ENCODE assay signal across 29 mouse cellular contexts in the genomic region with DNA sequence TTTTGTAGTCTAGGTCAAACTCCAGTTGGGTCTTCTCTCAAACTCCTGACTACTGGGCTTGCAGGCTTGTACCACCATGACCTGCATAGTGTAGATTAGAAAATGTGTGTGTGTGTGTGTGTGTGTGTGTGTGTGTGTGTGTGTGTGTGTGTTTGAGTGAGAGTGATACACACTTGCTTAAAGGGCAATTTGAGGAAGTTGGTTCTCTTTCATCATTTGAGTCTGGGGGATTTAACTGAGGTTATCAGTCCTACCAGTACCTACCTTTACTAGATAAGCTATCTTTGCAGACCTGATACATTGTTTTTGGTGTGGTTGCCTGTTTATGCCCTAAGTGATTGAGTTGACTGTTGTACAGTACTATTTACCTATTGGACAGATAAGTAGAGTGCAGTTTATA. TPM values are rescaled to one million over a fixed set of nuclear protein-coding genes. Genes with fewer than 3 reads are reported as not detected.
A peak's percentile ranks its signal among the peaks of the same experiment; 100 is the strongest.
DNase-seq lines count a peak whose midpoint lies in the region; ATAC-seq and TF ChIP-seq lines count a peak whose summit lies in the region.
"Had no signal": no experiment of that assay in that cellular context is flagged by ENCODE, and none has a peak within 500 bp of the region (broad histone marks: within the 10 kb centered on the region; RNA-seq: fewer than 3 reads in every experiment).

No protein-coding gene starts in this region.

- DNase-seq in 416B (ENCODE audit: low read depth): peak; percentile 51
- peak; percentile 74 for DNase-seq in MEL (ENCODE audit: low read depth, low spot score)
- no peak for DNase-seq in liver, postnatal 0 days
- no peak for DNase-seq in layer of hippocampus, adult 18-20 months (ENCODE audit: low spot score in 2 of 2)
- DNase-seq in hindbrain, embryonic 11.5 days (ENCODE audit: low spot score): no peak
- no peak for DNase-seq in thymus, postnatal 4 days
- DNase-seq: adrenal gland, postnatal 10 days; cerebellum, adult 11 months; cerebellum, adult 9-11 months; forebrain, postnatal 0 days; heart, postnatal 10 days; kidney, adult 18-20 months; kidney, postnatal 36 days; lung, adult 2 months; lung, postnatal 14 days; retina, postnatal 1 day; right cerebral cortex, postnatal 25 days; thymus, postnatal 25 days had no signal

- 0 out of 2 replicates have a peak, but pooled peaks have one; percentile 31 for ATAC-seq in liver, embryonic 12.5 days
- ATAC-seq in liver, postnatal 0 days: peak; percentile 36; the same call in 1 of the 2 replicates
- ATAC-seq in hindbrain, embryonic 11.5 days (ENCODE audit: low FRiP score): no peak
- no peak for ATAC-seq in monocyte, adult 5-6 weeks (replicated peaks; ENCODE audit: insufficient number of reproducible peaks, low FRiP score, low TSS enrichment, poor library complexity, severe bottlenecking)
- ATAC-seq: forebrain, postnatal 0 days; midbrain, embryonic 13.5 days; Patski had no signal

- no peak overlapping the region for H3K4me3 ChIP-seq in MEL (ENCODE audit: control insufficient read depth in 1 of 2, insufficient read depth in 1 of 2, low read depth in 2 of 2, low read length in 2 of 2)
- H3K4me3 ChIP-seq in liver, embryonic 12.5 days: no peak overlapping the region
- H3K4me3 ChIP-seq in liver, postnatal 0 days (ENCODE audit: low read depth, low read length): no peak overlapping the region
- H3K4me3 ChIP-seq in hindbrain, embryonic 11.5 days (ENCODE audit: low read depth, low read length): no peak overlapping the region
- H3K4me3 ChIP-seq: embryonic facial prominence, embryonic 13.5 days; heart, embryonic 13.5 days; hindbrain, embryonic 15.5 days; kidney, embryonic 15.5 days; limb, embryonic 12.5 days; midbrain, embryonic 13.5 days had no signal

- peak overlapping the region; percentile 83 for H3K27ac ChIP-seq in MEL (ENCODE audit: control insufficient read depth, low read depth, low read length)
- peak overlapping the region; percentile 61 for H3K27ac ChIP-seq in liver, embryonic 12.5 days
- no peak overlapping the region for H3K27ac ChIP-seq in liver, postnatal 0 days (ENCODE audit: low read depth)
- H3K27ac ChIP-seq in hindbrain, embryonic 11.5 days (ENCODE audit: low read depth, low read length): no peak overlapping the region
- H3K27ac ChIP-seq: embryonic facial prominence, embryonic 13.5 days; heart, embryonic 13.5 days; hindbrain, embryonic 15.5 days; kidney, embryonic 15.5 days; limb, embryonic 12.5 days; midbrain, embryonic 13.5 days had no signal

- peaks cover 32 to 51% of the 10 kb centered on the region in 2 experiments for H3K4me1 ChIP-seq in MEL (ENCODE audit: control insufficient read depth in 1 of 2, insufficient read depth in 2 of 2, low read length in 2 of 2)
- peaks cover 80% of the 10 kb centered on the region for H3K4me1 ChIP-seq in liver, embryonic 12.5 days
- peaks cover 17% of the 10 kb centered on the region for H3K4me1 ChIP-seq in liver, postnatal 0 days (ENCODE audit: insufficient read depth)
- no peaks in the 10 kb centered on the region for H3K4me1 ChIP-seq in hindbrain, embryonic 11.5 days (replicated peaks; ENCODE audit: control insufficient read depth, insufficient read depth, low read length)

- peak; percentile 84 to 91 for TF ChIP-seq EP300 in MEL (IDR thresholded peaks at IDR 0.05; ENCODE audit: low read depth in 1 of 2, low read length in 2 of 2)
- TF ChIP-seq EP300 in liver, postnatal 0 days (IDR thresholded peaks at IDR 0.05; ENCODE audit: low read depth): no peak

- no peak for TF ChIP-seq RAD21 in MEL (IDR thresholded peaks at IDR 0.05; ENCODE audit: low read depth, low read length)

- H3K4me2 ChIP-seq in liver, embryonic 12.5 days: peak overlapping the region; percentile 35
- no peak overlapping the region for H3K4me2 ChIP-seq in liver, postnatal 0 days (ENCODE audit: low read depth, low read length)
- H3K4me2 ChIP-seq in hindbrain, embryonic 11.5 days (replicated peaks; ENCODE audit: low read depth, low read length): no peak overlapping the region
- H3K4me2 ChIP-seq: embryonic facial prominence, embryonic 13.5 days; heart, embryonic 13.5 days; hindbrain, embryonic 15.5 days; kidney, embryonic 15.5 days; limb, embryonic 12.5 days; midbrain, embryonic 13.5 days had no signal

- no peak; a peak in 1 of 6 replicates for TF ChIP-seq CTCF in MEL (IDR thresholded peaks at IDR 0.05 in 2 of 3, conservative IDR thresholded peaks at IDR 0.05 in 1 of 3; ENCODE audit: control insufficient read depth in 1 of 3, insufficient read depth in 1 of 3, low read depth in 2 of 3, low read length in 3 of 3, poor library complexity in 1 of 3, severe bottlenecking in 1 of 3)
- TF ChIP-seq CTCF in liver, postnatal 0 days (IDR thresholded peaks at IDR 0.05; ENCODE audit: low read depth): no peak

- no peak for TF ChIP-seq POLR2A in MEL (IDR thresholded peaks at IDR 0.05; ENCODE audit: control insufficient read depth in 1 of 2, insufficient read depth in 1 of 2, low read depth in 1 of 2, low read length in 2 of 2, poor library complexity in 1 of 2)

- peaks cover 75% of the 10 kb centered on the region for H3K79me2 ChIP-seq in MEL (ENCODE audit: control insufficient read depth, insufficient read depth, low read length, poor library complexity)

- H3K27me3 ChIP-seq in MEL (ENCODE audit: control insufficient read depth in 1 of 2, insufficient read depth in 2 of 2, low read length in 2 of 2): no peaks in the 10 kb centered on the region
- H3K27me3 ChIP-seq in liver, embryonic 12.5 days (replicated peaks): no peaks in the 10 kb centered on the region
- no peaks in the 10 kb centered on the region for H3K27me3 ChIP-seq in liver, postnatal 0 days (ENCODE audit: insufficient read depth, low read length)
- no peaks in the 10 kb centered on the region for H3K27me3 ChIP-seq in hindbrain, embryonic 11.5 days (ENCODE audit: control insufficient read depth, insufficient read depth, low read length)
- H3K27me3 ChIP-seq: embryonic facial prominence, embryonic 13.5 days; heart, embryonic 13.5 days; hindbrain, embryonic 15.5 days; kidney, embryonic 15.5 days; limb, embryonic 12.5 days; megakaryocyte, embryonic 14.5 days; midbrain, embryonic 13.5 days; Patski had no signal

- H3K36me3 ChIP-seq in MEL (ENCODE audit: control insufficient read depth in 1 of 2, insufficient read depth in 2 of 2, low read length in 2 of 2): peaks cover 8 to 80% of the 10 kb centered on the region in 2 experiments
- H3K36me3 ChIP-seq in liver, embryonic 12.5 days: peaks cover 21% of the 10 kb centered on the region
- peaks cover 3% of the 10 kb centered on the region; the same call in 1 of the 2 replicates for H3K36me3 ChIP-seq in liver, postnatal 0 days (replicated peaks; ENCODE audit: insufficient read depth, low read length)
- no peaks in the 10 kb centered on the region for H3K36me3 ChIP-seq in hindbrain, embryonic 11.5 days (ENCODE audit: control insufficient read depth, insufficient read depth, low read length)
- H3K36me3 ChIP-seq: embryonic facial prominence, embryonic 13.5 days; hindbrain, embryonic 15.5 days; midbrain, embryonic 13.5 days had no signal

- no peak overlapping the region for H3K9ac ChIP-seq in MEL (ENCODE audit: control insufficient read depth, low read depth, low read length, poor library complexity, severe bottlenecking)
- H3K9ac ChIP-seq in liver, embryonic 12.5 days: no peak overlapping the region
- H3K9ac ChIP-seq in liver, postnatal 0 days (replicated peaks): no peak overlapping the region
- no peak overlapping the region for H3K9ac ChIP-seq in hindbrain, embryonic 11.5 days (ENCODE audit: low read depth, low read length)
- H3K9ac ChIP-seq: embryonic facial prominence, embryonic 13.5 days; forebrain, postnatal 0 days; heart, embryonic 13.5 days; hindbrain, embryonic 15.5 days; kidney, embryonic 15.5 days; limb, embryonic 12.5 days; midbrain, embryonic 13.5 days had no signal

- no peaks in the 10 kb centered on the region for H3K9me3 ChIP-seq in MEL (replicated peaks; ENCODE audit: insufficient read depth, low read length)
- H3K9me3 ChIP-seq in liver, embryonic 12.5 days (replicated peaks): no peaks in the 10 kb centered on the region
- H3K9me3 ChIP-seq in liver, postnatal 0 days (ENCODE audit: low read length): no peaks in the 10 kb centered on the region
- no peaks in the 10 kb centered on the region for H3K9me3 ChIP-seq in hindbrain, embryonic 11.5 days (ENCODE audit: control insufficient read depth, low read length)
- H3K9me3 ChIP-seq: embryonic facial prominence, embryonic 13.5 days; heart, embryonic 13.5 days; hindbrain, embryonic 15.5 days; kidney, embryonic 15.5 days; limb, embryonic 12.5 days; megakaryocyte, embryonic 14.5 days; midbrain, embryonic 13.5 days had no signal

TF ChIP-seq in MEL, 35 proteins besides CTCF, POLR2A, EP300 and RAD21 (continues in another document):
- TF ChIP-seq TBP (IDR thresholded peaks at IDR 0.05; ENCODE audit: low read depth, low read length) (no peak), ETS1 (IDR thresholded peaks at IDR 0.05; ENCODE audit: low read depth, low read length) (peak; percentile 88), TCF12 (IDR thresholded peaks at IDR 0.05; ENCODE audit: low read depth, low read length) (peak; percentile 92), TAL1 (IDR thresholded peaks at IDR 0.05; ENCODE audit: low read length) (peak; percentile 69), GATA1 (IDR thresholded peaks at IDR 0.05; ENCODE audit: low read depth, low read length) (peak; percentile 94), SMC3 (IDR thresholded peaks at IDR 0.05; ENCODE audit: low read depth, low read length) (no peak), ZKSCAN1 (IDR thresholded peaks at IDR 0.05; ENCODE audit: low read depth, low read length) (no peak), SIN3A (IDR thresholded peaks at IDR 0.05; ENCODE audit: low read length) (peak; percentile 68)

RNA-seq across cellular contexts. Expression of a gene that starts 6.2 kb away (rescaled TPM):
- 69.5 and 75.3 TPM in 2 replicates for total RNA-seq in MEL (2012; rRNA removed)
- polyA plus RNA-seq in MEL (2012; ENCODE audit: insufficient read depth in 1 of 2, insufficient read length in 2 of 2, low read depth in 1 of 2, low replicate concordance in 2 of 2, missing spikeins in 1 of 2): 10 to 100 TPM; 40.1 to 46.1 TPM
- 23.0 and 24.8 TPM in 2 replicates for polyA plus RNA-seq in liver, embryonic 12.5 days (2016; fragmentation: Nextera tagmentation; extraction: Ambion mirVana)
- 2.9 and 3.7 TPM in 2 replicates for polyA plus RNA-seq in liver, postnatal 0 days (2015; fragmentation: Nextera tagmentation; extraction: Ambion mirVana)
- total RNA-seq in layer of hippocampus, adult 18-20 months (2021): 10 to 100 TPM; 33.3 to 33.4 TPM
- polyA plus RNA-seq in hindbrain, embryonic 11.5 days (2014; fragmentation: Nextera tagmentation; extraction: Ambion mirVana): 19.0 and 20.2 TPM in 2 replicates
- 69.8 to 97.4 TPM (median 81.6 TPM) in 3 replicates for total RNA-seq in monocyte, adult 5-6 weeks (2017)

RNA-seq across cellular contexts. Expression of a gene that starts 12.7 kb away (rescaled TPM):
- total RNA-seq in MEL (2012; rRNA removed): 2.6 and 2.7 TPM in 2 replicates
- polyA plus RNA-seq in MEL (2012; ENCODE audit: insufficient read depth in 1 of 2, insufficient read length in 2 of 2, low read depth in 1 of 2, low replicate concordance in 2 of 2, missing spikeins in 1 of 2): 10 to 100 TPM in 1 of 2 experiments, not detected in 1; 10.0 TPM
- polyA plus RNA-seq in liver, embryonic 12.5 days (2016; fragmentation: Nextera tagmentation; extraction: Ambion mirVana): 2.5 and 2.9 TPM in 2 replicates
- polyA plus RNA-seq in liver, postnatal 0 days (2015; fragmentation: Nextera tagmentation; extraction: Ambion mirVana): 1.0 and 1.2 TPM in 2 replicates
- total RNA-seq in layer of hippocampus, adult 18-20 months (2021): 1 to 10 TPM; 8.3 to 9.7 TPM
- polyA plus RNA-seq in hindbrain, embryonic 11.5 days (2014; fragmentation: Nextera tagmentation; extraction: Ambion mirVana): 28.3 and 33.0 TPM in 2 replicates
- 3.1 to 4.4 TPM (median 3.4 TPM) in 3 replicates for total RNA-seq in monocyte, adult 5-6 weeks (2017)
- polyA plus RNA-seq: CD4-positive, CD25-positive, alpha-beta regulatory T cell, adult 4 months had no signal

Comparison
In these comparisons a context has a peak if more than half of its experiments do, and no peak if none do; other contexts are left out.
1. H3K27ac ChIP-seq: peak in MEL (single experiment) and liver, embryonic 12.5 days (single experiment); none in liver, postnatal 0 days (single experiment) and hindbrain, embryonic 11.5 days (single experiment).
2. DNase-seq: peak in 416B (single experiment) and MEL (single experiment); none in liver, postnatal 0 days (single experiment), layer of hippocampus, adult 18-20 months (0 of 2), hindbrain, embryonic 11.5 days (single experiment) and thymus, postnatal 4 days (single experiment).
3. ATAC-seq: peak in liver, embryonic 12.5 days (single experiment) and liver, postnatal 0 days (single experiment); none in hindbrain, embryonic 11.5 days (single experiment) and monocyte, adult 5-6 weeks (single experiment).